Mouse (Mus musculus): Measurements from ENCODE around the gene Bbox1. TPM values are rescaled to one million over a fixed set of nuclear protein-coding genes. Genes with fewer than 3 reads are reported as not detected.
A peak's percentile ranks its signal among the peaks of the same experiment; 100 is the strongest.

Gene Bbox1
- total RNA-seq, 4 experiments from 2014 or later = 0.55 to 1.4 (median 0.91) TPM

DNA sequence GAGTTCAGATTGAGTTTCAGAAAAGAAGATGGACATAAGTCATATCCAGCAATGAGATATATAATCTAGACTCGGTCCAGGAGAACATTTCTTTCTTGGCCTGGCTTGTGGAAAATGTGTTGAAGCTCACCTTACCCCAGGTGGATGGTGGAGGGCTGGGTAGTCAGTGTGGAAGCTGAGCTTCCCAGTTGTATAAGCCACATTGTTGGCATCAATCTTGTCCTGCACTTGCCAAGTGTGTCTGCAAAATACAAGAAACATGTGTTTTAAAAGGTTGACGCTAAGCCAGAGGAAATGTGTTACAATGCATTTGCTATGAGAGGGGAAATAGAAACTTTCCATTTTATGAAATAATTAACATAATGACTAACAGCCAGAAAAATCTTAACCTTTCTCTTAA, 38.9 kb downstream of the Bbox1 start:
- peak in 1 of 2 experiments; percentile 7 for DNase-seq (ENCODE audit: low spot score in 2 of 2)

DNA sequence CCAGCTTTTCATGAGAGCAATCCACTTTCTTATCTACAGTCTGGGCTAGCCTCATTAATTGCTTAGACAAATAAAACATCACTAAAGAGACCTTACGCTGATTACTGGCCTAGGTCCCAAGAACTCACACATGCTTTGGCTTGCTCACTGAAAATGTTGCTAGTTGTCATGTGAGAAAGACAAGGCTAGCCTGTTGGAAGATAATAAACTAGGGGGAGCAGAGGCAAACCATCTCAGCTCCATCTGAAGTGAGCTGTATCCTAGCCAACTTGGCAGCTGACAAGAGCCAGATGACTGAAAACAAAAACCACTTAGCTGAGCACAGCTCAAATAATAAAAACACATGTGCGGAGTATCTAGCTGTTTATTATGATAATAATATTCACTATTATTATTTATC, 40.2 kb downstream of the Bbox1 start:
- no peak for DNase-seq (ENCODE audit: low spot score in 2 of 2)

DNA sequence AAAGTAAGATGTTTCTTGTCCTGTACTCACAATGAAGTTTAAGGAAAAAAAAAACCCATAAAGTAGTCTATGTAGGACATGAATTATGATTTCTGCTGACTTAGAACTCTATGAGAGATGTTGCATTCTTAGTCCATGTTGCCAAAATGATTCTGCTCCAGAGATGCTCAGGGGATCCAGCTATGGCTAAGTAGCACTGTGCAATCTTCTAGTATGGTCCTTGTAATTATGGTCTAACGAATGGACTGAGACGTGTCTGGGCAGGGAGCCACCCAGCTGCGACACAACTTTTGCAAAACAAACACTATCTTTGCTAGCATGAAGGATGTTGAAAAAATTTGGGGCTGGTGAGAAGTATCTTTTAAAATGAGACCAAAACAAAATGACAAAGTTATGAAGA, 45.1 kb downstream of the Bbox1 start:
- DNase-seq (ENCODE audit: low spot score in 2 of 2) = no peak

- no peak for DNase-seq (ENCODE audit: low spot score in 2 of 2)
Measured at GRCm38 (mm10) chr2:110232252-110232651, 82.1 kb downstream of the Bbox1 start.

DNA sequence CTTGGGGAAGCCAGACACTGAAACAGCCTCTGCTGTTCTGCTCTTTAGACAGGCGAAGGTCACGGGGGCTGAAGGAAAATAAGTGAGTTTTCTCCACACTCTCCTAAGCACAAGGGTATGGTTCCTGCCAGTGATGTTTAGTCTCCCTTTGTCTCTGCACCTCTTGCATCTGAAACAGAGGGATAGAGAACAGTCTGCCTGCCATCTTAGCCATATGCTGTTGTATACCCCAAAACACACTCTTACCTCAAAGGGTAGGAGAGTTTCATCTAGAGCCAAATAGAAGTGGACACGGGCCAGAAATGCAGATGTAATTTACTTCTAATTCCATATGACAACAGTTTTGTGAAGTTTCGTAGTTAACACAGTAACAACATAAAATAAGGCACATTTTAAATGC, 83.6 kb downstream of the Bbox1 start:
- DNase-seq (ENCODE audit: low spot score in 2 of 2) = no peak

DNA sequence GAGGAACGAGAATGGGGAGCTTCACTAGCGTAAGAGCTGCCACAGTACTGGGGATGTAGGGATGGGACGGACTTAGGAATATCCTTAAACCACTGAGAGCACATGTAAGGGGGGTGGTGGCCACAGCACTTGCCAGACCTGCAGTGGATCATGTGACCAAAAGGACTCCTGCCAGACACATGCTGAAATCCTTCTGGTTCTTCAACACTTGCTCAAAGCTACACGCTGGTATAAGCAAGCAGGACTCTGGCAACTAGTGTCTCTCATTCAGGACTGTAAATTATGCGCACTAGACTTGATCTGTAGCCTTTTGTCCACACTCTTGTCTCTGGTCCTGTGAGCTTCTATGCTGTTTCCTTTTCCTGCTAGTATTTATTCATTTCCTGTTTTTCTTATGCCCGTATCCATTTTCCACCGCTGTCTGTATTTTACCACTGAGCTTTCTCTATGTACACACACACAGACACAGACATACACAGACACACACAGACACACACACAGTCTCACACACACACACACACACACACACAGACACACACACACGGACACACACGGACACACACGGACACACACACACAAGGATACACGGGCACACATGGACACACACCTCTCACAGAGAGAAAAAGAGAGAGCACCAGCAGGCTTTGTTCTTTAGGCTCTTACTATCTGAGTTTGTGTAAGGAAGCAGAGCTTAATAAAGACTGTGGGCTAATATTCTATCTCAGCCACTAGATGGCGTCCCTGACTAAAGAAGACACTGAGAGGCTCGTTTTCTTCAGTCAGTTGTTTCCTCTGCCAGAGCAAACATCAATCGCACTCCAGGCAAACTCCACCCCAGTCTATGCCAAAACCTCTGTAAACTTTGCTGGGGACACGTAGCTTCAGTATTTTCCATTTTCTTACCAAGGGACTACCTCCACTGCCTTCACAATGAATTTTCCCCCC, 84.9 kb downstream of the Bbox1 start:
- peak in 1 of 2 experiments; percentile 27 for DNase-seq (ENCODE audit: low spot score in 2 of 2)

DNA sequence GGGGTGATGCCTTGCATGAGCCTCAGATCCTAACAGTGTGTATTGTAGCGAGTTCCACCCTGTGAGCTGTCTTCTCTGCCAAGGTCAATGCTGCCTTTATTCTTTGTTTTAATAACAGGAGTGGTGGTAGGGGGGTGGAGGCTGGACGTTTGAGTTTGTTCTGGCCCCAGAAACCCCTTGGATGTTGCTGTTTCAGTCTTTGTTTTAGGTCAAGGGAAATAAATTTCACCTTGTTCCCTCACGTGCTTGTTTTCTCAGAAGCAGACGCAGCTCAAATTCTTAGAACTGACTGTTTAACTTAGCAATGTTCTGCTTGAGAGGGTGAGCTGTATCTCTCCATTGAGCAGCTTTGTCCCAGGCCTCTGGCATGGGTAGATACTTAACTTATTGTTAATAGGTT, 87.9 kb downstream of the Bbox1 start:
- no peak for DNase-seq (ENCODE audit: low spot score in 2 of 2)

DNA sequence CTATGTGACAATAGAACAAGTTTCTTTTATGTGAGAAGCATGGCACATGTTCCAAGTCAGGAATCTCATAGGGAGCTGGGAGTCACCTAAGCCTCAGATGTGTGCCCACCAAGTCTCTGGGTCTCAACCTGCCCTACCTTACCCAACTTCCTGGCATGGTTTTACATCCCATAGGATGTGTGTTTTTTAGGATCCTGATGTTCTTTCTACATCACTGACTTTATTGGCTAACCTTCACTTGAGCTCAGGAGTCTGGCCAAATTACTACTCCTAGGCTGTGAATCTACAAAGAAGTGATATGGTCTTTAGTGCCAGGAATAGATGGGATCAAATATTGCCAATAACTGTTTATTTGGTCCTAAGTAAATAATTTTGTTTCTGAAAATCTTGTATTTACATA, 88.4 kb downstream of the Bbox1 start:
- DNase-seq (ENCODE audit: low spot score in 2 of 2) = no peak

- DNase-seq (ENCODE audit: low spot score in 2 of 2) = no peak
Measured at GRCm38 (mm10) chr2:110222793-110223192, 91.6 kb downstream of the Bbox1 start.

- DNase-seq (ENCODE audit: low spot score in 2 of 2) = no peak
Measured at GRCm38 (mm10) chr2:110220492-110220891, 93.9 kb downstream of the Bbox1 start.

DNA sequence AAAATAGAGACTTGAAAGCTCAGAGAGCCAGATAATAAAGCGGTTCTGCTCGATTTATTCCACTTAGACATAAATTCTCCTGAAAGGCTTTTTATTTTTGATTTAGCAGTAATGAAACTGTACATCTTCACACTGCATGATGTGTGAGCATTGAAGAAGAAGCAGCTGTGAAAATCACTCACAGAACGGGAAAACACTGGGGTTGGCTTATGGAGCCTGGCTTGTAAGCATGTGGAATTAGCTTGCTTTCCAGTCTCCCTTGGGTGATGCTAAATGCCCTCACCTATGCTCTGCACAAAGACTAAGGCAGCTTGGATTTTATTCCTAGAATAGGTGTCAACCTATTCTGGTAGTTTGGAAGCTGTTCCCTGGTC, 98.7 kb downstream of the Bbox1 start:
- DNase-seq (ENCODE audit: low spot score in 2 of 2) = no peak

DNA sequence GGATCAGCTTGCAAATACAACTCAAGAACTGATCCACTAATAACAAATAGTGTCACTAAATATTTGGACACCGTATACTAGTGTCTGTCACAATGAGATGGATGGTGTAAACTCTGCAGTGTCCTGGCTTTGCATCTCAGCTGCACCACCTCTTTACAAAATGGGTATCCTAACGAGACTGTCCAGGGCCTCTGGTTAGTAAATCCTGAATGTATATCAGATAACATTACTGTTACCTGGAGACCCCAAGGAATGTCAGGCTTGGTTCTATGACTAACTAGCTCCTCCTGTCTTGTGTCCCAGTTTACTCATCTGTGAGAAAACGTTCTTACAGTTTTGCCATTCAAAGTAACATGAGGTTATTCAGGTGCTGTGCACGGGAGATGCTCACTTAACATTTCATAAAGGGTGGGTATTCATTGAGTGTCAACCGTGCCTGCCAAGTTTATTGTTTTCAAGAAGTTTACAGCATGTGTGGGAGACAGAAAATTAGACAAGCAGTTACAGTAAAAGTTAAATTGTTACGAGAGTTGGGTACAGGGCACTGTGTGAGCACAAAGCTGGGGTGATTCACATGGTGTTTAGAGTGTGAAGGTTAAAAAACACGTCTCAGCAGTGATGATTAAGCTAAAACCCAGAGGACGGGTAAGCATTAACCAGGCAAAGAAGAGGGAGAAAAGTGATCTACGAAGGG, 99.2 kb downstream of the Bbox1 start:
- DNase-seq (ENCODE audit: low spot score in 2 of 2) = no peak

GRCm38 (mm10) chr2:110214278-110214677, 100.1 kb downstream of the Bbox1 start:
- DNase-seq (ENCODE audit: low spot score in 2 of 2) = no peak

Other genes with a start within 250 kb of the Bbox1 start
- gene Fibin, start 48.6 kb upstream of the Bbox1 start, total RNA-seq (2022) = 1 to 10 TPM; 2.2 to 3.5 (median 3.1) TPM